Mouse (Mus musculus) hindbrain, embryonic 11.5 days (tissue): Measurements from ENCODE around the gene Klhl20. TPM values are rescaled to one million over a fixed set of nuclear protein-coding genes. Genes with fewer than 3 reads are reported as not detected.

Experiments used
- polyA plus RNA-seq: library from polyadenylated mRNA; unstranded; fragments of >200 nt; fragmentation: Nextera tagmentation; extraction: Ambion mirVana; gene quantifications from 2 replicates; pipeline ENCODE4 v1.2.1, GENCODE M21; 2014

Klhl20 gene
- polyA plus RNA-seq, 1 experiment from 2014 or later: 22.5 TPM

Other genes with a start within 250 kb of the Klhl20 start
- gene Rc3h1, start 225.1 kb downstream of the Klhl20 start, polyA plus RNA-seq: 9.1 and 15.4 TPM in 2 replicates
- gene Serpinc1, start 152.9 kb downstream of the Klhl20 start, polyA plus RNA-seq: 1.7 and 2.0 TPM in 2 replicates
- gene Zbtb37, start 96.7 kb downstream of the Klhl20 start, polyA plus RNA-seq: 8.6 and 15.1 TPM in 2 replicates
- 43.2 and 51.5 TPM in 2 replicates for gene Dars2, start 60.9 kb downstream of the Klhl20 start, polyA plus RNA-seq
- 36.5 and 38.8 TPM in 2 replicates for gene Cenpl, start 60.8 kb downstream of the Klhl20 start, polyA plus RNA-seq
- gene Ankrd45, start 11.2 kb upstream of the Klhl20 start, polyA plus RNA-seq: 4.6 and 5.9 TPM in 2 replicates
- not detected in 2 replicates for gene Tex50, start 27.8 kb upstream of the Klhl20 start, polyA plus RNA-seq
- 451 and 491 TPM in 2 replicates for gene Prdx6, start 119.7 kb upstream of the Klhl20 start, polyA plus RNA-seq